Mouse (Mus musculus) left cerebral cortex, adult 2 months (tissue): ENCODE data around the gene Cx3cl1. TPM values are rescaled to one million over a fixed set of nuclear protein-coding genes. Genes with fewer than 3 reads are reported as not detected.

Experiments used
- DNase-seq, 2 experiments: peaks; one replicate each; pipeline ENCODE4 v3.0.0; 2021 to 2022; ENCODE audit warnings: low spot score in 2 of 2, mixed read lengths in 1 of 2; ENCODE audit errors: extremely low spot score in 1 of 2
- H3K27ac ChIP-seq: fragments of 200-600 bp; 2 replicates; pipeline ENCODE4 v1.8.1; 2022
- H3K4me3 ChIP-seq: fragments of 200-600 bp; 2 replicates; pipeline ENCODE4 v1.8.1; 2022
- CTCF ChIP-seq: fragments of 200-600 bp; IDR thresholded peaks from 2 replicates; pipeline ENCODE4 v1.8.1; 2022; ENCODE audit warnings: antibody characterized with exemption, mild to moderate bottlenecking, moderate library complexity
- intact Hi-C: fragments of 180-260 bp; cut with DNase I; formaldehyde crosslinking; loops from one replicate; pipeline ENCODE4 v1.15.1; 2025
- total RNA-seq, 2 experiments: library from RNA; stranded (reverse); gene quantifications; 2 replicates each; pipeline ENCODE4 v1.2.3; 2021

The Cx3cl1 gene
- total RNA-seq, 2 experiments from 2014 or later = 658 to 661 TPM

- peak; percentile 62 to 71 for DNase-seq
- H3K27ac ChIP-seq = peak overlapping the region; percentile 41
- TF ChIP-seq CTCF = peak; percentile 79
- intact Hi-C loops = no loop called here
- no peak overlapping the region for H3K4me3 ChIP-seq
Measured at GRCm38 (mm10) chr8:94822637-94823560, 51.1 kb downstream of the Cx3cl1 start.

GRCm38 (mm10) chr8:94825170-94825569 is 53.4 kb downstream of the Cx3cl1 start:
- Histone ChIP-seq H3K27ac (no peak overlapping the region), H3K4me3 (no peak overlapping the region)
- intact Hi-C loops = no loop called here
- no peak for DNase-seq
- no peak for TF ChIP-seq CTCF

GRCm38 (mm10) chr8:94826210-94826609 is 54.4 kb downstream of the Cx3cl1 start:
- no peak for DNase-seq
- no peak for TF ChIP-seq CTCF
- no peak overlapping the region for H3K4me3 ChIP-seq
- no peak overlapping the region for H3K27ac ChIP-seq
- intact Hi-C loops = no loop called here

- intact Hi-C loops = no loop called here
- Histone ChIP-seq H3K4me3 (no peak overlapping the region), H3K27ac (no peak overlapping the region)
- no peak for TF ChIP-seq CTCF
- no peak for DNase-seq
Measured at GRCm38 (mm10) chr8:94828284-94828683, 56.5 kb downstream of the Cx3cl1 start.

Other genes with a start within 250 kb of the Cx3cl1 start
- 10 to 100 TPM; 19.9 to 26.1 TPM for gene Cpne2, start 239.0 kb upstream of the Cx3cl1 start, total RNA-seq
- gene Rspry1, start 170.1 kb upstream of the Cx3cl1 start, total RNA-seq = 10 to 100 TPM; 28.1 to 32.9 TPM
- 10 to 100 TPM; 34.8 to 38.3 TPM for gene Fam192a, start 170.0 kb upstream of the Cx3cl1 start, total RNA-seq
- gene Arl2bp, start 105.4 kb upstream of the Cx3cl1 start, total RNA-seq = 100 to 1,000 TPM; 147 TPM
- 10 to 100 TPM; 27.3 to 30.0 TPM for gene Pllp, start 75.7 kb upstream of the Cx3cl1 start, total RNA-seq
- under 1 TPM in 1 of 2 experiments, not detected in 1; 0.14 TPM for gene Ccl22, start 26.4 kb upstream of the Cx3cl1 start, total RNA-seq
- 1 to 10 TPM; 4.6 to 7.9 TPM for gene Ccl17, start 38.4 kb downstream of the Cx3cl1 start, total RNA-seq
- gene Coq9, start 66.3 kb downstream of the Cx3cl1 start, total RNA-seq = 10 to 100 TPM; 84.5 to 89.1 TPM
- 10 to 100 TPM; 71.4 to 76.8 TPM for gene Ciapin1, start 66.3 kb downstream of the Cx3cl1 start, total RNA-seq
- gene Polr2c, start 85.4 kb downstream of the Cx3cl1 start, total RNA-seq = 10 to 100 TPM; 72.1 to 79.8 TPM
- gene Dok4, start 104.3 kb downstream of the Cx3cl1 start, total RNA-seq = 10 to 100 TPM; 17.6 to 19.2 TPM
- gene Ccdc102a, start 146.1 kb downstream of the Cx3cl1 start, total RNA-seq = 1 to 10 TPM; 1.6 to 2.0 TPM
- not detected for gene Adgrg5, start 151.7 kb downstream of the Cx3cl1 start, total RNA-seq
- 10 to 100 TPM; 77.6 to 86.8 TPM for gene Adgrg1, start 202.7 kb downstream of the Cx3cl1 start, total RNA-seq
- gene Adgrg3, start 245.7 kb downstream of the Cx3cl1 start, total RNA-seq = under 1 TPM; 0.23 to 0.32 TPM